Mouse (Mus musculus): ENCODE data around the gene D6Ertd527e.
A peak's percentile ranks its signal among the peaks of the same experiment; 100 is the strongest.

D6Ertd527e gene

GRCm38 (mm10) chr6:87151427-87151826, 46.9 kb downstream of the D6Ertd527e start:
- no peak for DNase-seq (ENCODE audit: low read depth, low spot score)

GRCm38 (mm10) chr6:87152461-87153230, 48.1 kb downstream of the D6Ertd527e start:
- no peak for DNase-seq (ENCODE audit: low read depth, low spot score)

- DNase-seq (ENCODE audit: low read depth, low spot score), result no peak
These were observed 48.7 kb downstream of the D6Ertd527e start for GRCm38 (mm10) chr6:87153231-87153580.

GRCm38 (mm10) chr6:87153836-87154235, 49.3 kb downstream of the D6Ertd527e start:
- no peak for DNase-seq (ENCODE audit: low read depth, low spot score)

- peak; percentile 10 for DNase-seq (ENCODE audit: low read depth, low spot score)
These were observed 53.6 kb downstream of the D6Ertd527e start for GRCm38 (mm10) chr6:87158062-87158623.

- DNase-seq (ENCODE audit: low read depth, low spot score), result no peak
These were observed 55.6 kb downstream of the D6Ertd527e start for GRCm38 (mm10) chr6:87160196-87160595.

GRCm38 (mm10) chr6:87161391-87162263, 57.1 kb downstream of the D6Ertd527e start:
- no peak for DNase-seq (ENCODE audit: low read depth, low spot score)
